Mouse (Mus musculus) embryonic facial prominence, embryonic 15.5 days (tissue): ENCODE measurements at regions not wholly inside any gene's neighbourhood (a gene's known extent, or its start where the extent isn't known, plus 50 kb on each side); places are given as distances from the start of the nearest gene placed in this dataset.

Experiments used
- ATAC-seq: fragments of 200-750 bp; cut with Nextera tagmentation; 2 replicates; pipeline ENCODE4 v1.8.0; 2017; ENCODE audit warnings: low read depth, moderate TSS enrichment; ENCODE audit not compliant: insufficient number of reproducible peaks, low FRiP score, low TSS enrichment
- H3K27ac ChIP-seq: fragments of 300-500 bp; sonication (generic); replicated peaks from 2 replicates; pipeline ENCODE4 v1.5.1; 2015; ENCODE audit warnings: mild to moderate bottlenecking, inconsistent platforms
- H3K27me3 ChIP-seq: fragments of 300-500 bp; sonication (generic); 2 replicates; pipeline ENCODE4 v1.6.1; 2015; ENCODE audit warnings: inconsistent platforms
- H3K36me3 ChIP-seq: fragments of 300-500 bp; sonication (generic); 2 replicates; pipeline ENCODE4 v1.6.1; 2015; ENCODE audit warnings: mild to moderate bottlenecking, inconsistent platforms
- H3K4me1 ChIP-seq: fragments of 300-500 bp; sonication (generic); 2 replicates; pipeline ENCODE4 v1.6.1; 2015; ENCODE audit warnings: inconsistent platforms
- H3K4me2 ChIP-seq: fragments of 300-500 bp; sonication (generic); replicated peaks from 2 replicates; pipeline ENCODE4 v1.6.1; 2015; ENCODE audit warnings: mild to moderate bottlenecking, inconsistent platforms
- H3K4me3 ChIP-seq: fragments of 300-500 bp; sonication (generic); replicated peaks from 2 replicates; pipeline ENCODE4 v1.5.1; 2015; ENCODE audit warnings: mild to moderate bottlenecking, inconsistent platforms
- H3K9ac ChIP-seq: fragments of 300-500 bp; sonication (generic); 2 replicates; pipeline ENCODE4 v1.6.1; 2015; ENCODE audit warnings: inconsistent platforms
- H3K9me3 ChIP-seq: fragments of 300-500 bp; sonication (generic); replicated peaks from 2 replicates; pipeline ENCODE4 v1.6.1; 2016; ENCODE audit warnings: inconsistent platforms
- WGBS: fragments of 180-500 bp; shearing (Covaris S2); methylation state at CpG from one replicate; pipeline ENCODE4 v1.1.7; 2015; 5-methylcytosine and 5-hydroxymethylcytosine counted together

GRCm38 (mm10) chr15:36400311-36400840 is 607.2 kb downstream of the Zfp706 start:
- H3K9me3 ChIP-seq: no peaks in the 10 kb centered on the region
- no peak overlapping the region for H3K27ac ChIP-seq
- no peak for ATAC-seq
- no peaks in the 10 kb centered on the region for H3K36me3 ChIP-seq
- no peak overlapping the region for H3K4me3 ChIP-seq
- no peak overlapping the region for H3K9ac ChIP-seq
- peaks cover 20% of the 10 kb centered on the region for H3K4me1 ChIP-seq
- no peaks in the 10 kb centered on the region for H3K27me3 ChIP-seq
- H3K4me2 ChIP-seq: no peak overlapping the region
- WGBS: 62% methylated on average over 9 of the region's 9 CpGs

DNA sequence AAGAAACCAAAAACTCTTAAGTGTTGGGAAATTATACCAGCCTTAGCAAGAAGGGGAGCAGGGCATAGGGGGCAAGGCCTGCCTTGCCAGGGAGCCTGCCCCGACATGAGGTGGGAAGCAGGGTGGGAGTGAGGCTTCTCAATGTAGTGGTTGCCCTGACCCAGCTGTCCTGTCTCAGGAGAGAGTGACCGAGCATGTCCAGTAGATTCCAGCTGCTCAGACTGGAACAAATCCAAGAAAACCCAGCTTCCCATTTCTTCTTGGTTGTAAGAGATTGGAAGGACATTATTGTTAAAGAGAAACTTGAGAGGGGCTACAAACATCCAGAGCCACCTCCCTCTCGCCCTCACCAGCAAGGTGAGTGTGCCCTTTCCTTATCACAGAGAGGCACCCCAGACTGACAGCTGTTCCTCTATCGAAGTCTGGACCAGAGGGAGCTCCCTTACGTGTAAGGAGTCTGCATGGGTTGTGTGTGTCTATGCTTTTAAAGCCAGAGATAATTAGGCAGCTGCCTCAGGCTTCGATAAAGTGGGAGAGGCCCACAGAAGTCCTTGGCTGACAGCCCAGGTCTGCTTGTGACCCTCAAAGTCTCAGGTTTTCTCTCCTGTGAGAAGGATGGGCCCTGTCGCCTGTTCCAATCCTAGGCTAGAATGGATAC is 608.1 kb downstream of the Zfp706 start:
- H3K9ac ChIP-seq: no peak overlapping the region
- H3K27ac ChIP-seq: no peak overlapping the region
- no peak overlapping the region for H3K4me2 ChIP-seq
- H3K27me3 ChIP-seq: no peaks in the 10 kb centered on the region
- no peak for ATAC-seq
- whole genome bisulfite sequencing: 39% methylated on average over 7 of the region's 7 CpGs
- no peaks in the 10 kb centered on the region for H3K9me3 ChIP-seq
- no peaks in the 10 kb centered on the region for H3K36me3 ChIP-seq
- no peak overlapping the region for H3K4me3 ChIP-seq
- H3K4me1 ChIP-seq: peaks cover 20% of the 10 kb centered on the region

- Histone ChIP-seq H3K27me3 (no peaks in the 10 kb centered on the region), H3K4me3 (no peak overlapping the region), H3K4me2 (no peak overlapping the region), H3K9ac (no peak overlapping the region), H3K27ac (no peak overlapping the region), H3K4me1 (peaks cover 16% of the 10 kb centered on the region), H3K9me3 (no peaks in the 10 kb centered on the region), H3K36me3 (no peaks in the 10 kb centered on the region)
- 61% methylated on average over 9 of the region's 9 CpGs for WGBS
- no peak for ATAC-seq
Observed at GRCm38 (mm10) chr15:36398099-36398982, 609.2 kb downstream of the Zfp706 start.

DNA sequence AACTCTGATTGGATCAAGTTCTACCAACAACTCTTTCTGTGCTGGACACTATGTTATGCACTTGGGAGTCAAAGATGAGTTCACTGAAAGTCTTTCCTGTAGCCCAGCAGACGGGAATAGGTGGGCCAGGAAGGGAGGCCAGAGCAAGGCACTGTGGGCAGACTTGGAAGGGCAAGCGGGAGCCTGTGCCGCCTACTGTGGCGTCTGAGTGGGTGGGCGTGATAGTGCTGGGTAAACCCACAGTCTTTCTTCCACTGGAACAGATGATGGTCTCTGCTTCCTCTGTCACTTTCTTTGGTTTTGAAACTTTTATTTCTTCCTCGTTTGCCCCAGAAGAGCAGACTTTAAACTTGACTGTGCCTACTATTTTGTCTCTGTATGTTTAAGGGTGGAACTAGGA is 610.8 kb downstream of the Zfp706 start:
- H3K36me3 ChIP-seq: no peaks in the 10 kb centered on the region
- no peak overlapping the region for H3K9ac ChIP-seq
- no peak for ATAC-seq
- no peak overlapping the region for H3K27ac ChIP-seq
- no peaks in the 10 kb centered on the region for H3K9me3 ChIP-seq
- WGBS: 80% methylated on average over 6 of the region's 6 CpGs
- no peaks in the 10 kb centered on the region for H3K27me3 ChIP-seq
- no peak overlapping the region for H3K4me3 ChIP-seq
- H3K4me1 ChIP-seq: peaks cover 16% of the 10 kb centered on the region
- H3K4me2 ChIP-seq: no peak overlapping the region

DNA sequence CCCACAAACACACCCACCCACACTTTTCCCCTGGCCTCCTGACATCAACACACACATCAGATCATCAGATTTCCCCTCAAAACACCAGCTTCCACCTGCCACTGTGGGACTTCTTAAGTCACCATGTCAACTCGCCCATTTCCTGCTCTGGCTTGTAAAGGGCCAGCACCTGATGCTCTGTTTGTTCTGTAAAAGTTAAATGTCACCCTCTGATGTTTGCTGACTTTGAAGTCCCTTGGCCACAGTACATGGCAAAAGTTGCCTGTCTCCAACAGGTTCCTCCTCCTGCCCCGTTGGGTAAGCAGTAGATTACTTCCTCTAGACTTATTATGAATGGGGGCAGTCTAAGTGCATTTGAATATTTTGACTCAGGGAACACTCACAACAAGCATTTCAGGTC is 611.3 kb downstream of the Zfp706 start:
- Histone ChIP-seq H3K36me3 (no peaks in the 10 kb centered on the region), H3K4me1 (peaks cover 16% of the 10 kb centered on the region), H3K27ac (no peak overlapping the region), H3K4me3 (no peak overlapping the region), H3K27me3 (no peaks in the 10 kb centered on the region), H3K9me3 (no peaks in the 10 kb centered on the region), H3K4me2 (no peak overlapping the region), H3K9ac (no peak overlapping the region)
- 63% methylated on average over 2 of the region's 2 CpGs for WGBS
- ATAC-seq: no peak

- WGBS: 59% methylated on average over 4 of the region's 4 CpGs
- peaks cover 14% of the 10 kb centered on the region for H3K4me1 ChIP-seq
- no peaks in the 10 kb centered on the region for H3K36me3 ChIP-seq
- no peak overlapping the region for H3K27ac ChIP-seq
- H3K27me3 ChIP-seq: no peaks in the 10 kb centered on the region
- H3K4me3 ChIP-seq: no peak overlapping the region
- no peak overlapping the region for H3K9ac ChIP-seq
- no peaks in the 10 kb centered on the region for H3K9me3 ChIP-seq
- H3K4me2 ChIP-seq: no peak overlapping the region
- ATAC-seq: no peak
Observed at GRCm38 (mm10) chr15:36395672-36396050, 611.9 kb downstream of the Zfp706 start.

GRCm38 (mm10) chr15:36394914-36395671 is 612.5 kb downstream of the Zfp706 start:
- Histone ChIP-seq H3K27me3 (no peaks in the 10 kb centered on the region), H3K4me2 (no peak overlapping the region), H3K4me3 (no peak overlapping the region), H3K9ac (no peak overlapping the region), H3K36me3 (no peaks in the 10 kb centered on the region), H3K9me3 (no peaks in the 10 kb centered on the region), H3K27ac (no peak overlapping the region), H3K4me1 (peaks cover 9% of the 10 kb centered on the region)
- 76% methylated on average over 8 of the region's 8 CpGs for WGBS
- no peak for ATAC-seq

GRCm38 (mm10) chr15:36389775-36390174 is 617.8 kb downstream of the Zfp706 start:
- Histone ChIP-seq H3K9ac (no peak overlapping the region), H3K27me3 (no peaks in the 10 kb centered on the region), H3K4me3 (no peak overlapping the region), H3K27ac (no peak overlapping the region), H3K9me3 (no peaks in the 10 kb centered on the region), H3K36me3 (no peaks in the 10 kb centered on the region), H3K4me2 (no peak overlapping the region), H3K4me1 (no peaks in the 10 kb centered on the region)
- 33% methylated on average over 4 of the region's 4 CpGs for WGBS
- ATAC-seq: no peak

DNA sequence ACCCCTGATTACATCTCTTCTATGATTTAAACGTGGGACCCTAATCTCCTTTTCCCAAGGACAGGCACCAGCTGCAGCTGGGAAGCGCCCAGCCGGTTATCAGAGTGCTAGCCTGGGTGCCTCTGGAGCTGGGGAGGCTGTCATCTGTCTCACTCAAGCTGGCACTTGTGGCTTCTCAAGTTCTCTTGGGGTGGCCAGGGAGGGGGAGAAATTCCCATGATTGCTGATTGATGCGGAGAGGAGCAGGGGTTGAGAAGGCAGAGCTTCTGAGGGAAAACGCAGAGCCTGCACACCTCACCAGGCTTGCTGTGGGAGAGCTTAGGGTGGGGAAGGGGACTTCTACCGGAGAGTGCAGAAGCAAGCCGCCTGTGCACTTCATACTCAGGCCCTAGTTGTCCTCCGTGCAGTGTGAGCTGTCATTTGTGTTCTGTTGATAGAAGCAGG is 626.3 kb downstream of the Zfp706 start:
- no peak overlapping the region for H3K27ac ChIP-seq
- peaks cover 5% of the 10 kb centered on the region; the same call in 1 of the 2 replicates for H3K4me1 ChIP-seq
- H3K9ac ChIP-seq: no peak overlapping the region
- no peaks in the 10 kb centered on the region for H3K36me3 ChIP-seq
- ATAC-seq: no peak
- 5% methylated on average over 8 of the region's 8 CpGs for WGBS
- 0 out of 2 replicates have a peak overlapping the region, but pooled peaks have one; percentile 8 for H3K4me3 ChIP-seq
- no peaks in the 10 kb centered on the region for H3K27me3 ChIP-seq
- H3K9me3 ChIP-seq: no peaks in the 10 kb centered on the region
- peak overlapping the region; percentile 30 for H3K4me2 ChIP-seq

DNA sequence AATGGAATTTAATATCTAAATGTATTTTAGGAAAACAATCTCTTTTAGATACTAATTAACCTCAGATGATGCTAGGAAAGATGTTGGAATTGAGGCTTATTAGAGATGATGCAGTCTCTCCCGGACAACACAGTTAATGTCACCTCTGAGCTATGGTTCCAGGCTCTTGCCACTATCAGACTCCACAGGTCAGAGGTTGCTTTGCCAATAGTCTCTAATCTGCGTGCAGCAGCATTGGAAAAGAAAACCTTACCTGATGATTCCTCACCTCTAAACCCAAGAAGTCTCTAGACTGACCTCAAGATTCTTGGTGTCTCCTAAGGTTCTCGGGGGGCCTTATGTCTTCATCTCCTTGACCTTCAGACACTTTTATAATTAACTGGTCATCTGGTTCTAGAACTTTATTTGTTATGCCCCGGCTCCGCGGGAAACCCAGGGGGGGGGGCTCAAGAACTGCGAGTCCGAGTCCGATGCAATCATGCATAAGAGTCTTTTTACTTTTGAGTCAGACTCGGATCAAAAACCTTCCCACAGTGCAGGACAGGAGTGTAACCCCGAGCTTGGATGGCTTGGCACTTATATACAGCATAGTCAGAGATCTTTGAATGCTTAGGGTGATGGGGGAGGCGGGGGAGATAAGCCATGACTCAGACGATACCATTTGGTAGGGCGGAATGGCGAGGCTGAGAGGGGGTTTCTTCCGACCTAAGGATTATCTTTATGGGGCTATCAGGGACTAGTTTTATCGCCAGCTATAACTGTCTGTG is 626.9 kb downstream of the Zfp706 start:
- H3K9ac ChIP-seq: no peak overlapping the region
- no peaks in the 10 kb centered on the region for H3K27me3 ChIP-seq
- WGBS: 12% methylated on average over 17 of the region's 17 CpGs
- H3K27ac ChIP-seq: no peak overlapping the region
- no peaks in the 10 kb centered on the region for H3K36me3 ChIP-seq
- ATAC-seq: no peak
- 0 out of 2 replicates have a peak overlapping the region, but pooled peaks have one; percentile 8 for H3K4me3 ChIP-seq
- H3K4me2 ChIP-seq: peak overlapping the region; percentile 30
- peaks cover 5% of the 10 kb centered on the region; the same call in 1 of the 2 replicates for H3K4me1 ChIP-seq
- no peaks in the 10 kb centered on the region for H3K9me3 ChIP-seq
